Mouse (Mus musculus) duodenum, adult 2 months (tissue): ENCODE results near the gene Entpd1. TPM values are rescaled to one million over a fixed set of nuclear protein-coding genes. Genes with fewer than 3 reads are reported as not detected.

Experiments
- polyA plus RNA-seq: library from polyadenylated mRNA; depleted of rRNA; stranded (reverse); fragments of >200 nt; gene quantifications from 2 replicates; pipeline ENCODE4 v1.2.3, GENCODE M21; 2012; ENCODE audit warnings: low replicate concordance; rRNA removed

The Entpd1 gene
- 3.1 and 3.2 TPM in 2 replicates for polyA plus RNA-seq

GRCm38 (mm10) chr19:40611830-40612506 is at the start of gene Entpd1, which contains the start of gene Tctn3:
TSS of gene Entpd1 (plus strand) at chr19:40612366.
TSS of gene Tctn3 (minus strand) at chr19:40612233.

DNA sequence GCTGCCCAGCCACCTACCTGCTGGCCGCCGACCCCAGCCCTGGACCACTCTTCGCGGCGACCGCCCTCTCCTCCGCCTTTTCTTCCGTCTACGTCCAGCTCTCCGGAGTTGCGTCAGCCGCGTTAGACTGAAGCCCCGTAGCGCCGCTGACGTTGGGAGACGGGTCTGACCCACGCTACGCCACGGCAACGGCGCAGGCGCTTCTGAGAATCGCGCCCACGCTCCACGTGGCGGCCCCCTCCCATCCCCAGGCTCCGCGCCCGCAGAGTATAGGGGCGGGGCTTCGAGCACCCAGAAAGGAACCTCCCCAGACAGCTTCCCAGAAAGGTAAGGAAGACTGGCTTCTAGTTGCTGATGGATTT is 23.9 kb upstream of the Entpd1 start, which contains the start of gene Aldh18a1:
Aldh18a1 (minus strand) TSS at position 171 of the 362 bp plus-strand sequence.

DNA sequence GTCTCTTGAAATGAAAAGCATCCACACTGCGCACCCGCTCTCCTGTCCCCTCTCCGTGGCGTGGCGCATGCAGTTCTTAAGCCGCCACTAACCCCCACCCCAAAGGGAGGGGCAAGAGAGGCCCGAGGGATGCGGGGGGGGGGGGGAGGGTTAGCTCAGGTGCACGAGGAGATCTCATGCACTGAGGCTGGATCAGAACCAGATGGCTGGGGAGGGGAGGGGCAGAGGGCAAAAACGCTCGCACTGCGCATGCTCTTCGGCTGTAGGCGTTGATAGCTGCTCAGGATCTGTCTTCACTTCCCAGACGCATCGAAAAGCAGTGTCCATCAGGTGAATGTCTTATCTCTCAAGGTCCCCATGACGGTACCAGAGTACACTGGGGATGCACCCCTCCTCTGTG is 136.4 kb downstream of the Entpd1 start, which contains the start of gene Cc2d2b:
Cc2d2b (plus strand) TSS at position 195 of the 400 bp plus-strand sequence.

Other genes starting within 250 kb of the Entpd1 start
- 6.4 and 11.4 TPM in 2 replicates for gene Sorbs1, start 98.6 kb upstream of the Entpd1 start, polyA plus RNA-seq
- gene Aldh18a1, start 23.9 kb upstream of the Entpd1 start, polyA plus RNA-seq = 63.1 and 70.3 TPM in 2 replicates
- gene Tctn3, start 133 bp upstream of the Entpd1 start, polyA plus RNA-seq = 2.5 and 5.5 TPM in 2 replicates
- not detected in 2 replicates for gene Cc2d2b, start 136.4 kb downstream of the Entpd1 start, polyA plus RNA-seq
- 2.4 and 4.9 TPM in 2 replicates for gene Ccnj, start 218.9 kb downstream of the Entpd1 start, polyA plus RNA-seq